Comparison of ENCODE assay signal across 24 mouse cellular contexts in the genomic region with DNA sequence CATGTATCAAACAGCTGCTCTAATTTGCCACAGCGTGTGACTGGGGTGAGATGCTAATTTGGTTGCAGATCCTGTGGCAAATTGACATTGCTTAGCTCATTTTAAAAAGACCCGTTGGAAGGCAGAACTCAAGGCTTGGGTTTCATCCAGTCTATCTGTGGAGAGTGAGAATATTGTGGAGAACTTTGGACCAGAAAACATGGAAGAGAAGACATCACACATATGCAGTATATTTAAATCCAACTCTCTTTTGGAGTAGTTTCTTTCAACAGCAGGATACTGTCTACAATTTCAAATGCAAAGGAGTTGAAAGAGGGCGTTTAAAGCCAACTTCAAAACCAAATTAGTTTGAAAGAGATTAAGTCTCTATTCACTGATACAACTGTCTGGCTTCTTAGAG.
"Had no signal": no experiment of that assay in that cellular context is flagged by ENCODE, and none has a peak within 500 bp of the region (broad histone marks: within the 10 kb centered on the region; RNA-seq: fewer than 3 reads in every experiment).

No protein-coding gene starts in this region.

- DNase-seq: gastrocnemius, postnatal 14 days; gastrocnemius, postnatal 36 days; heart, adult 2 months; heart, postnatal 14 days; heart, postnatal 36 days; kidney, adult 11 months; kidney, adult 2 months; kidney, adult 9 months; kidney, postnatal 14 days; kidney, postnatal 36 days; layer of hippocampus, postnatal 36 days; left cerebral cortex, postnatal 4 days had no signal

- H3K27ac ChIP-seq: heart, adult 2 months; heart, embryonic 13.5 days; heart, embryonic 15.5 days; hindbrain, embryonic 14.5 days; kidney, embryonic 15.5 days; kidney, postnatal 0 days; limb, embryonic 13.5 days; limb, embryonic 15.5 days; liver, embryonic 12.5 days; liver, embryonic 14.5 days had no signal

- H3K36me3 ChIP-seq: heart, embryonic 13.5 days; heart, embryonic 15.5 days; kidney, embryonic 15.5 days; limb, embryonic 13.5 days; limb, embryonic 15.5 days; liver, embryonic 12.5 days had no signal

- ATAC-seq: hindbrain, embryonic 16.5 days; intestine, embryonic 16.5 days; liver, embryonic 12.5 days had no signal

- H3K9me3 ChIP-seq: heart, embryonic 13.5 days; heart, embryonic 15.5 days; kidney, embryonic 15.5 days; limb, embryonic 13.5 days; limb, embryonic 15.5 days; liver, embryonic 12.5 days had no signal

- H3K27me3 ChIP-seq: heart, embryonic 13.5 days; heart, embryonic 15.5 days; kidney, embryonic 15.5 days; limb, embryonic 13.5 days; limb, embryonic 15.5 days; liver, embryonic 12.5 days had no signal

- H3K9ac ChIP-seq: heart, embryonic 13.5 days; heart, embryonic 15.5 days; hindbrain, embryonic 14.5 days; kidney, embryonic 15.5 days; limb, embryonic 13.5 days; limb, embryonic 15.5 days; liver, embryonic 12.5 days; liver, embryonic 14.5 days had no signal

- H3K4me1 ChIP-seq: kidney, embryonic 15.5 days; limb, embryonic 13.5 days; limb, embryonic 15.5 days; liver, embryonic 12.5 days had no signal

- H3K4me2 ChIP-seq: heart, embryonic 11.5 days; heart, embryonic 13.5 days; heart, embryonic 15.5 days; hindbrain, embryonic 14.5 days; kidney, embryonic 15.5 days; limb, embryonic 13.5 days; limb, embryonic 15.5 days; liver, embryonic 12.5 days had no signal

- H3K4me3 ChIP-seq: heart, adult 2 months; heart, embryonic 13.5 days; heart, embryonic 15.5 days; kidney, embryonic 15.5 days; limb, embryonic 13.5 days; limb, embryonic 15.5 days; liver, embryonic 12.5 days had no signal
